Mouse (Mus musculus) hindbrain, embryonic 14.5 days (tissue): ENCODE measurements at regions not wholly inside any gene's neighbourhood (a gene's known extent, or its start where the extent isn't known, plus 50 kb on each side); places are given as distances from the start of the nearest gene placed in this dataset.

ENCODE experiments used
- ATAC-seq: fragments of 200-750 bp; cut with Nextera tagmentation; 2 replicates; pipeline ENCODE4 v1.8.0; 2017; ENCODE audit warnings: moderate number of reproducible peaks, mild to moderate bottlenecking, moderate TSS enrichment, moderate library complexity; ENCODE audit not compliant: low FRiP score
- DNase-seq: peaks from one replicate; pipeline ENCODE4 v3.0.0-alpha.2; 2015; ENCODE audit warnings: low spot score
- H3K27ac ChIP-seq: fragments of 300-500 bp; sonication (generic); 2 replicates; pipeline ENCODE4 v1.5.1; 2014; ENCODE audit warnings: mild to moderate bottlenecking, moderate library complexity
- H3K27me3 ChIP-seq: fragments of 300-500 bp; sonication (generic); 2 replicates; pipeline ENCODE4 v1.6.1; 2014; ENCODE audit warnings: mild to moderate bottlenecking, low read length, mixed read lengths; ENCODE audit not compliant: control insufficient read depth, insufficient read depth
- H3K36me3 ChIP-seq: fragments of 300-500 bp; sonication (generic); replicated peaks from 2 replicates; pipeline ENCODE4 v1.6.1; 2014; ENCODE audit not compliant: control insufficient read depth, insufficient read depth
- H3K4me1 ChIP-seq: fragments of 300-500 bp; sonication (generic); replicated peaks from 2 replicates; pipeline ENCODE4 v1.6.1; 2014; ENCODE audit warnings: antibody characterized with exemption, low read length, mixed read lengths; ENCODE audit not compliant: control insufficient read depth, insufficient read depth
- H3K4me2 ChIP-seq: fragments of 300-500 bp; sonication (generic); replicated peaks from 2 replicates; pipeline ENCODE4 v1.6.1; 2014; ENCODE audit warnings: mild to moderate bottlenecking, moderate library complexity
- H3K4me3 ChIP-seq: fragments of 300-500 bp; sonication (generic); replicated peaks from 2 replicates; pipeline ENCODE4 v1.5.1; 2014; ENCODE audit warnings: mild to moderate bottlenecking, low read length
- H3K9ac ChIP-seq: fragments of 300-500 bp; sonication (generic); 2 replicates; pipeline ENCODE4 v1.6.1; 2014
- H3K9me3 ChIP-seq: fragments of 300-500 bp; sonication (generic); 2 replicates; pipeline ENCODE4 v1.6.1; 2016; ENCODE audit warnings: low read length; ENCODE audit not compliant: control insufficient read depth
- WGBS: fragments of 180-500 bp; shearing (Covaris S2); extraction: QIAGEN DNeasy Blood & Tissue Kit; methylation state at CpG from one replicate; pipeline ENCODE4 v1.1.7; 2014; 5-methylcytosine and 5-hydroxymethylcytosine counted together

GRCm38 (mm10) chr1:169347692-169348091 is 183.6 kb downstream of the Nuf2 start:
- Histone ChIP-seq H3K27me3 (no peaks in the 10 kb centered on the region), H3K36me3 (no peaks in the 10 kb centered on the region), H3K4me1 (no peaks in the 10 kb centered on the region), H3K27ac (no peak overlapping the region), H3K4me3 (no peak overlapping the region), H3K9me3 (no peaks in the 10 kb centered on the region), H3K4me2 (no peak overlapping the region), H3K9ac (no peak overlapping the region)
- DNase-seq (peak; percentile 84), ATAC-seq (no peak)
- WGBS = 30% methylated on average over 2 of the region's 2 CpGs

GRCm38 (mm10) chr1:169346876-169347275 is 184.4 kb downstream of the Nuf2 start:
- H3K9me3 ChIP-seq = no peaks in the 10 kb centered on the region
- no peak overlapping the region for H3K4me3 ChIP-seq
- H3K36me3 ChIP-seq = no peaks in the 10 kb centered on the region
- ATAC-seq = no peak
- no peaks in the 10 kb centered on the region for H3K4me1 ChIP-seq
- H3K27me3 ChIP-seq = no peaks in the 10 kb centered on the region
- H3K27ac ChIP-seq = no peak overlapping the region
- H3K4me2 ChIP-seq = no peak overlapping the region
- H3K9ac ChIP-seq = no peak overlapping the region
- no peak for DNase-seq
- WGBS = 87% methylated on average over 1 of the region's 1 CpGs

- Histone ChIP-seq H3K4me3 (no peak overlapping the region), H3K4me1 (no peaks in the 10 kb centered on the region), H3K27ac (no peak overlapping the region), H3K9me3 (no peaks in the 10 kb centered on the region), H3K4me2 (no peak overlapping the region), H3K9ac (no peak overlapping the region), H3K36me3 (no peaks in the 10 kb centered on the region), H3K27me3 (no peaks in the 10 kb centered on the region)
- ATAC-seq = no peak
- no peak for DNase-seq
- 47% methylated on average over 1 of the region's 1 CpGs for WGBS
Measured at GRCm38 (mm10) chr1:169341131-169341530, 190.1 kb downstream of the Nuf2 start.

- 73% methylated on average over 4 of the region's 4 CpGs for WGBS
- ATAC-seq = no peak
Measured at GRCm38 (mm10) chr1:169338461-169338860, 192.8 kb downstream of the Nuf2 start.

GRCm38 (mm10) chr1:169332165-169332564 is 199.1 kb downstream of the Nuf2 start:
- no peak overlapping the region for H3K27ac ChIP-seq
- no peak overlapping the region for H3K4me3 ChIP-seq
- WGBS = 94% methylated on average over 5 of the region's 5 CpGs
- H3K27me3 ChIP-seq = no peaks in the 10 kb centered on the region
- DNase-seq (no peak), ATAC-seq (no peak)
- no peaks in the 10 kb centered on the region for H3K36me3 ChIP-seq
- no peaks in the 10 kb centered on the region for H3K4me1 ChIP-seq
- H3K9ac ChIP-seq = no peak overlapping the region
- no peaks in the 10 kb centered on the region for H3K9me3 ChIP-seq
- no peak overlapping the region for H3K4me2 ChIP-seq

More at GRCm38 (mm10) chr1:169338461-169338860, 192.8 kb downstream of the Nuf2 start:
- no peak for DNase-seq
- H3K4me3 ChIP-seq = no peak overlapping the region
- H3K9me3 ChIP-seq = no peaks in the 10 kb centered on the region
- H3K27ac ChIP-seq = no peak overlapping the region
- H3K4me1 ChIP-seq = no peaks in the 10 kb centered on the region
- H3K36me3 ChIP-seq = no peaks in the 10 kb centered on the region
- H3K27me3 ChIP-seq = no peaks in the 10 kb centered on the region
- no peak overlapping the region for H3K9ac ChIP-seq
- H3K4me2 ChIP-seq = no peak overlapping the region

GRCm38 (mm10) chr1:169313241-169313640 is 218.0 kb downstream of the Nuf2 start:
- WGBS = 38% methylated on average over 8 of the region's 8 CpGs
- Histone ChIP-seq H3K9ac (no peak overlapping the region), H3K4me2 (no peak overlapping the region), H3K4me1 (no peaks in the 10 kb centered on the region), H3K27me3 (no peaks in the 10 kb centered on the region), H3K9me3 (no peaks in the 10 kb centered on the region), H3K27ac (no peak overlapping the region), H3K36me3 (no peaks in the 10 kb centered on the region), H3K4me3 (no peak overlapping the region)
- ATAC-seq = no peak
- no peak for DNase-seq

GRCm38 (mm10) chr1:169283440-169283839 is 247.8 kb downstream of the Nuf2 start:
- no peak overlapping the region for H3K4me3 ChIP-seq
- ATAC-seq (no peak), DNase-seq (no peak)
- H3K27ac ChIP-seq = no peak overlapping the region
- H3K9ac ChIP-seq = no peak overlapping the region
- WGBS = 91% methylated on average over 5 of the region's 5 CpGs
- no peaks in the 10 kb centered on the region for H3K36me3 ChIP-seq
- H3K27me3 ChIP-seq = no peaks in the 10 kb centered on the region
- no peak overlapping the region for H3K4me2 ChIP-seq
- no peaks in the 10 kb centered on the region for H3K9me3 ChIP-seq
- no peaks in the 10 kb centered on the region for H3K4me1 ChIP-seq

GRCm38 (mm10) chr1:169270750-169271149 is 260.5 kb downstream of the Nuf2 start:
- 79% methylated on average over 4 of the region's 4 CpGs for WGBS
- Histone ChIP-seq H3K9ac (no peak overlapping the region), H3K27me3 (no peaks in the 10 kb centered on the region), H3K4me2 (no peak overlapping the region), H3K9me3 (no peaks in the 10 kb centered on the region), H3K4me1 (no peaks in the 10 kb centered on the region), H3K36me3 (no peaks in the 10 kb centered on the region), H3K4me3 (no peak overlapping the region), H3K27ac (no peak overlapping the region)
- ATAC-seq (no peak), DNase-seq (no peak)

GRCm38 (mm10) chr1:169263984-169264660 is 267.1 kb downstream of the Nuf2 start:
- H3K27me3 ChIP-seq = no peaks in the 10 kb centered on the region
- H3K27ac ChIP-seq = no peak overlapping the region
- no peak for DNase-seq
- no peak overlapping the region for H3K4me2 ChIP-seq
- no peak for ATAC-seq
- no peak overlapping the region for H3K4me3 ChIP-seq
- 81% methylated on average over 5 of the region's 5 CpGs for WGBS
- no peaks in the 10 kb centered on the region for H3K4me1 ChIP-seq
- H3K36me3 ChIP-seq = no peaks in the 10 kb centered on the region
- no peaks in the 10 kb centered on the region for H3K9me3 ChIP-seq
- H3K9ac ChIP-seq = no peak overlapping the region
